Mouse (Mus musculus) lung, embryonic 16.5 days (tissue): ENCODE results near the gene Hist1h2bp. TPM values are rescaled to one million over a fixed set of nuclear protein-coding genes. Genes with fewer than 3 reads are reported as not detected.
"Not testable (repeated sequence)": the region's sequence is repeated elsewhere in the genome, so short reads cannot be mapped to it uniquely, and the experiment has no call there.

Source experiments
- ATAC-seq: fragments of 200-750 bp; cut with Nextera tagmentation; 2 replicates; pipeline ENCODE4 v1.8.0; 2017; ENCODE audit warnings: low read depth, mild to moderate bottlenecking, moderate library complexity
- H3K27ac ChIP-seq: fragments of 300-500 bp; sonication (generic); 2 replicates; pipeline ENCODE4 v1.5.1; 2014; ENCODE audit warnings: mild to moderate bottlenecking, control low read depth, low read length
- H3K27me3 ChIP-seq: fragments of 300-500 bp; sonication (generic); 2 replicates; pipeline ENCODE4 v1.6.1; 2014; ENCODE audit warnings: low read depth, low read length, mixed read lengths; ENCODE audit not compliant: control insufficient read depth, insufficient read depth
- H3K36me3 ChIP-seq: fragments of 300-500 bp; sonication (generic); 2 replicates; pipeline ENCODE4 v1.6.1; 2014; ENCODE audit warnings: low read length; ENCODE audit not compliant: control insufficient read depth, insufficient read depth
- H3K4me1 ChIP-seq: fragments of 300-500 bp; sonication (generic); replicated peaks from 2 replicates; pipeline ENCODE4 v1.6.1; 2014; ENCODE audit warnings: low read length, mixed read lengths; ENCODE audit not compliant: control insufficient read depth, insufficient read depth
- H3K4me2 ChIP-seq: fragments of 300-500 bp; sonication (generic); 2 replicates; pipeline ENCODE4 v1.6.1; 2014; ENCODE audit warnings: low read depth, low read length, control low read depth
- H3K4me3 ChIP-seq: fragments of 300-500 bp; sonication (generic); 2 replicates; pipeline ENCODE4 v1.5.1; 2014; ENCODE audit warnings: mild to moderate bottlenecking, low read length, control low read depth
- H3K9ac ChIP-seq: fragments of 300-500 bp; sonication (generic); 2 replicates; pipeline ENCODE4 v1.6.1; 2014; ENCODE audit warnings: low read length, control low read depth
- H3K9me3 ChIP-seq: fragments of 300-500 bp; sonication (generic); 2 replicates; pipeline ENCODE4 v1.6.1; 2016; ENCODE audit warnings: low read length; ENCODE audit not compliant: control insufficient read depth
- whole genome bisulfite sequencing: fragments of 180-500 bp; shearing (Covaris S2); extraction: QIAGEN DNeasy Blood & Tissue Kit; methylation state at CpG from one replicate; pipeline ENCODE4 v1.1.7; 2014; 5-methylcytosine and 5-hydroxymethylcytosine counted together
- polyA plus RNA-seq: library from polyadenylated mRNA; unstranded; fragments of >200 nt; fragmentation: Nextera tagmentation; extraction: Ambion mirVana; gene quantifications from 2 replicates; pipeline ENCODE4 v1.2.1, GENCODE M21; 2015

Gene Hist1h2bp
- polyA plus RNA-seq, 1 experiment from 2014 or later, result 1.2 TPM

GRCm38 (mm10) chr13:21753524-21754285, 33.6 kb upstream of the Hist1h2bp start, which contains the start of the genes Hist1h2ak and Hist1h2bn:
Gene Hist1h2ak (minus strand): TSS chr13:21753827.
Gene Hist1h2bn (plus strand): TSS chr13:21754123.
- Histone ChIP-seq H3K4me3 (peak within 1 kb of the TSS; percentile 54), H3K4me2 (peak within 1 kb of the TSS; percentile 70), H3K9ac (peak within 1 kb of the TSS; percentile 71), H3K27ac (peak within 1 kb of the TSS; percentile 94)
- not testable (repeated sequence) for H3K9me3 ChIP-seq, H3K36me3 ChIP-seq, H3K4me1 ChIP-seq, H3K27me3 ChIP-seq
- ATAC-seq, result peak; percentile 93
- under 1% methylated on average over 40 of the region's 50 CpGs for WGBS

- not testable (repeated sequence) for ATAC-seq, H3K9me3 ChIP-seq, H3K4me1 ChIP-seq, H3K36me3 ChIP-seq, H3K27me3 ChIP-seq
- Histone ChIP-seq H3K4me3 (peak overlapping the region; percentile 54), H3K4me2 (peak overlapping the region; percentile 64), H3K9ac (peak overlapping the region; percentile 71), H3K27ac (peak overlapping the region; percentile 91)
- WGBS, result 0% methylated on average over 21 of the region's 26 CpGs
Measured at GRCm38 (mm10) chr13:21754294-21755001, 32.8 kb upstream of the Hist1h2bp start.

DNA sequence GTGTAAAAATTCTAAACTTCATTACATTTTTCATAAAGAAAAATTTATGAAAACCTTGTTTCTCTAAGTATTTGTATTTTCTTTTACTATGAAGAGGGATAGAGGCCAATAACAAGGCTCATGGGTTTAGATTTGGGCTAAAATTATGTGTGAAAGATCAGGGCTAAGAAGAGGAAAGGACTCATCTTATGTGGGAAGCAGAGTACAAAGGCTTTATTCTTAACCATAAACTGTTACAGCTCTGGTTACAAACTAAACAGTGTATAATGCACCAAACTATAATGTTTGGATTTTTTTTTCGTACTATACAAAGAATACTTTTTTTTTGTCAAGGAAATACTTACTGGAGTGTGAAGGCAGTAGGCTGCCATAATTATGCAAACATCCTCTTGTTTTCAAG, 31.6 kb upstream of the Hist1h2bp start:
- Histone ChIP-seq H3K36me3 (no peaks in the 10 kb centered on the region), H3K4me2 (peak overlapping the region; percentile 22; the same call in 1 of the 2 replicates), H3K9me3 (no peaks in the 10 kb centered on the region), H3K27ac (no peak overlapping the region), H3K4me1 (peaks cover 6% of the 10 kb centered on the region; the same call in 1 of the 2 replicates), H3K27me3 (no peaks in the 10 kb centered on the region), H3K4me3 (no peak overlapping the region), H3K9ac (no peak overlapping the region)
- 49% methylated on average over 1 of the region's 1 CpGs for WGBS
- ATAC-seq, result no peak

- no peaks in the 10 kb centered on the region for H3K36me3 ChIP-seq
Measured at GRCm38 (mm10) chr13:21778814-21779766, 8.2 kb upstream of the Hist1h2bp start.

GRCm38 (mm10) chr13:21779767-21780731, 7.2 kb upstream of the Hist1h2bp start, which contains the start of gene Hist1h1b:
Gene Hist1h1b (minus strand): TSS chr13:21780625.
- Histone ChIP-seq H3K4me2 (peak within 1 kb of the TSS; percentile 77), H3K27ac (peak within 1 kb of the TSS; percentile 98), H3K27me3 (no peaks in the 10 kb centered on the region), H3K9ac (peak within 1 kb of the TSS; percentile 89), H3K4me3 (peak within 1 kb of the TSS; percentile 72), H3K9me3 (no peaks in the 10 kb centered on the region), H3K4me1 (peaks cover 24% of the 10 kb centered on the region; the same call in 1 of the 2 replicates), H3K36me3 (no peaks in the 10 kb centered on the region)
- peak; percentile 51 for ATAC-seq
- WGBS, result under 1% methylated on average over 44 of the region's 44 CpGs

More at GRCm38 (mm10) chr13:21778814-21779766, 8.2 kb upstream of the Hist1h2bp start:
- 3% methylated on average over 33 of the region's 33 CpGs for WGBS
- Histone ChIP-seq H3K27ac (peak overlapping the region; percentile 98), H3K9me3 (no peaks in the 10 kb centered on the region), H3K4me1 (peaks cover 19% of the 10 kb centered on the region; the same call in 1 of the 2 replicates), H3K4me2 (peak overlapping the region; percentile 77), H3K9ac (peak overlapping the region; percentile 89), H3K4me3 (peak overlapping the region; percentile 72), H3K27me3 (no peaks in the 10 kb centered on the region)
- peak; percentile 85 for ATAC-seq

- no peaks in the 10 kb centered on the region for H3K9me3 ChIP-seq
- WGBS, result 40% methylated on average over 6 of the region's 6 CpGs
- no peaks in the 10 kb centered on the region for H3K27me3 ChIP-seq
- H3K36me3 ChIP-seq, result no peaks in the 10 kb centered on the region
- ATAC-seq, result no peak
- H3K9ac ChIP-seq, result peak overlapping the region; percentile 89
- H3K27ac ChIP-seq, result peak overlapping the region; percentile 98
- H3K4me1 ChIP-seq, result peaks cover 30% of the 10 kb centered on the region
- peak overlapping the region; percentile 77 for H3K4me2 ChIP-seq
- H3K4me3 ChIP-seq, result peak overlapping the region; percentile 72
Measured at GRCm38 (mm10) chr13:21781021-21781555, 6.2 kb upstream of the Hist1h2bp start.

- Histone ChIP-seq H3K9me3 (no peaks in the 10 kb centered on the region), H3K27ac (no peak overlapping the region), H3K4me1 (peaks cover 31% of the 10 kb centered on the region), H3K4me2 (no peak overlapping the region), H3K36me3 (no peaks in the 10 kb centered on the region), H3K4me3 (no peak overlapping the region), H3K9ac (no peak overlapping the region), H3K27me3 (no peaks in the 10 kb centered on the region)
- ATAC-seq, result no peak
- WGBS, result 81% methylated on average over 1 of the region's 1 CpGs
Measured at GRCm38 (mm10) chr13:21781639-21782038, 5.6 kb upstream of the Hist1h2bp start.
